Mouse (Mus musculus) kidney, postnatal 4 days (tissue): ENCODE results near the gene Ccdc33.
A peak's percentile ranks its signal among the peaks of the same experiment; 100 is the strongest.

Experiments used
- DNase-seq, 2 experiments: peaks; one replicate each; pipeline ENCODE4 v3.0.0; 2021; ENCODE audit warnings: mixed read lengths in 2 of 2

The Ccdc33 gene

DNA sequence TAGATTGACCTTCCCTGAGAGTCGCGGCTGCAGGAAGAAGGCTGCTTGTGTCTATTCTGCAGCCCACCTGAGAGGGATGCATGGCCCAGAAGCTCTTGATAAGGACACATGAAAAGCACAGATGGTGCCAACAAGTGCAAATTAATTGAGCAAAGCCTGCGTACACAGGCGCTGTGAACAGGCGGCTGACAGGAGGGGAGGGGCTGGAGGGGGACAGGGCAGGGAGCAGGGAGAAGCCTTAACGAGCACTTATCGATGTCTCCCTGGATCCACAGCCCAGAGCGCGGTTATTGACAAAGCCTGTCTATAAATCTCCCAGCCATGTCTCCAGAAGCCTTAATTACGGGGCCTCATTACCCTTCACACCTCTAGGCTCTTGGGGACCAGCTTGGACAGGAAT, 73.8 kb downstream of the Ccdc33 start:
- no peak for DNase-seq

DNA sequence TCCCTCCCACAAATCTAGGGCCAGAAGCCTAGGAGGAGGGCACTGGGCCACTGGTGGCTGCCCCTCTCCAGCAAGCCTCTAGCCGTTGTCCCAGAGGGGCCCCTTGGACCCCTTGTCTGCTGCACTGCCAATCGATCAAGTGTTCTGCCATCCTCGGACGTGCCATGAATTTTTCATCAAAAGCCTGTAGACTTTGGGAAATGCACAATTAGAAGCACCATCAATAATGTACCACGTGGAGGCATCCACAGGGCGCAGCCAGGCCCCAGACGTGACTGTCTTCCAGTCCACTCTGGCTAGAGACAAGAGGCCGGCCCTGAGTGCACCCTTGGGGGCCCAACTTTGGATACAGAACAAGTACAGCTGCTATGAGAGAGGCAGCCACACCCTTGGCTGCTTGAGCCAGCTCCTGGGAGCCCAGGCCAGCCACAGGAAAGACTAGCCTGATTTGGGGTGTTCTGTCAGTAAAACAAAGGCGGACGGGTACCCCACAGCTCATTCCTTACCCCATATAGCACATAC, 75.1 kb downstream of the Ccdc33 start:
- no peak for DNase-seq

DNA sequence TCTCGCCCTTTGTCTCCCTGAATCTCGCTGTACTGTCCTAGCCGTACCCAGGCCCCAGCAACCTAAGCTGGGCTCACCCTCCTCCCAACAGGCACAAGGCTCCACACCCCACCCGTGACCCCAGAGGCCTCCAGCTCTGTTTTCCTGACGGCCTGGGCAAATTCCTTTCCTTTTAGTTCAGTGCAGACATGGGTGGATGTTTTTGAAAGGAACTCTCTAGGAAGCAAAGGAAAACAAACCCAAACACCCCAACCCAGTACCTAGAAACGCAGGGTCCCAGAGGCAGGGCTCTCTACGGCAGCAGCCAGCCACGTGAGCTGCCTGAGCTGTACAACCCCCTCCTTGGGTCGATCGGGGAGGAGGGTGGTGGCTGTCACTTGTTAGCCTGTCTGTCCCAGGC, 76.2 kb downstream of the Ccdc33 start:
- no peak for DNase-seq

DNA sequence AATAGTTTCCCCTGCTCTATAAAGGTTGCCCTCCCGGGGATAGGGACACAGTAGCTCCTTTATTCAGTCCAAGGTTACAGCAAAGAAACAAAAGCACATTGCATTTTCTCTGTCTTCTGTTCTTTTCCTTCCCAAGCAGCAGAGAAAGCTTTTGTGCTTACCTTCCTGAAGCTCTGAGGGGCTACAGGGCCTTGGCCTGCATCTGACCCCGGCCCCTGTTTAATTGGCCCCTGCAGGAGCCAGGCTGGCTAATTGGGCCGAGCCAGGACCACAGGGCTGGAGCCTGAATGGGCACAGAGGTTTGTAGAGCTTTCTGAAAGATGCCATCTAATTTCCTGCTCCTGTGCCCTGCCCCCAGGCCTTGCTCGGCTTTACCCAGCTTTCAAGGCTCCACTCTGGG, 77.6 kb downstream of the Ccdc33 start:
- no peak for DNase-seq

DNA sequence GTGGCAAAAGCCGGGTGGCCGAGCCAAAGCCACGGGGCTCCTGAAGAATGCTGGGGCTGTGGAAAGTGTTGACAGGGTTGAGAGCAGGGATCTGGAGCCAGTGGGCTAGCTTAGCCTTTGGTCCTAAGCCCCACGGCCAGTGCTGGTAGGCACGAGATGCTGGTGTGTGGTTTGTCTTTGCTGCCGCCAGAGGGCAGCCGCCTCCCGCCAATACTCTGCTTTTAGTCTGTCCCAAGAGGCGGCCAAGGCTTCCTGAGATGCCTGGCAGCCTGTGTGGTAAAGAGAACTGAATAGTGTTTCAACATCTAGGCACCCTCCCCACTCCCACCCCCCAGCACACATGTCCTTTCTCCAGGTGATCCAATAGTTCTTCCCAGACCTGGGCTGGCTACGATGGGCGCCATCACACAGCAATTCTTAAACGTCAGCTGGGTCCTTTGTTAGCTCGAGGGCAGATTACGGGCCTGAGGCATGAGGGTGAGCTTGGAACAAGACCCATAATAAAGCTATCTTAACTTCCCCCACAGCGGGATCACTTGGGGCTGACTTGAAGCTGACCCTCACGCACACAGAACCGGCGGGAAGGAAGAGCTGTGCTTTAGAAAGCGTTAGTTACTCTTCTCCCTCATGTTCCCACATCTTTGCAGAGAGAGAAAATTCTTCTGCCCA, 80.0 kb downstream of the Ccdc33 start:
- DNase-seq, result peak; percentile 83 to 88

DNA sequence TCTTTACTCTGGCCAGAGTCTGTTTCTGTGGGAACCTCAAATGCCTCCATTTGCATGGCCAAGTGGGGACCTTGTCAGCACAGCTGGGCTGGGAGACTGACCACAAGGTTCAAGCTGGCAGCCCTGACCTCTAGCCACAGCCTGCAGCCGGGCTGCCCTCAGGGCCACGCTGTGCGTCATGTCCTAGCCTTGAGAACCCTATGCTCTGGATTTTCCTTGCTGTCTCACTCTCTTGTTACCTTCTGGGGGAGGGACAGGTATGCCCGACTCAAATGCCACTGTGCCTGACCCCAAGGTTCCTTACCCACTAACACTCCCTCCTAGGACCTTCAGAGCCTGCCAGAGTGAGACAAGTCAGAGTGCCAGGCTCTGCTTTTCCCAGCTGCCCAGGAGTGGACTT, 81.7 kb downstream of the Ccdc33 start:
- no peak for DNase-seq

DNA sequence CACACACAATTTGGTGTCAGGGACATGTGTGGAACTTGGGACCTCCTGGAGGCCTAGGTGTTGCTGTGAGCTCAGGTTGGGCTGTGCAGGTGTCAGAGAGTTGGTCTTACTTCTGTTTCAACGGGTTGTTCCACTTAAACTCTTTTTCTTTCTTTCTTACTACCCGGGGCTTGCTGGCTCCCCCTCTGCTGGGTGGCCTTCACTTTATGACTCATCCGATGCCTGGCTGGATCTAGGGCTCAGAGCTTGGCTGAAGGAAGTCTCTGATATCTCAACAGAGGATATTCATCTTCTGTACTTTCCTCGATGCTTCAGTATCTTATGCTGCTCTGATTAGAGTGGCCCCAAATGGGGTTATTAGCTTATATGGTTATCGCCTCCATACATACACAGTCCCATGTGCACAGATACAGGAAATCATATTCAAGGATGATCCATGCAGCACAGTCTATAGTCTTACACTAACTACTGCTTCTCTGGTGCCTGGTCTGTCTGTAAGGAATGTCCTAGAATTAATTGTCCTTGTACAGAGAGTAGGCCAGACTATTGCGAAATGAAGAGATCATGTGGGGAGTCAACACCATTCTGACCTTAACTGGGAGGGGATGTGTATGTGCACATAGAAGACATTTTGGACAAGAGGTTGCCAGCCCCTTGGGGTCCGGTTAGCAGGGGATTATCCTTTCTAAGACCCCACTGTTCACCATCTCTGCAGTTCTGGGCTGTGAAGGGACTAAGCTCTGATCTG, 82.5 kb downstream of the Ccdc33 start:
- DNase-seq, result no peak

DNA sequence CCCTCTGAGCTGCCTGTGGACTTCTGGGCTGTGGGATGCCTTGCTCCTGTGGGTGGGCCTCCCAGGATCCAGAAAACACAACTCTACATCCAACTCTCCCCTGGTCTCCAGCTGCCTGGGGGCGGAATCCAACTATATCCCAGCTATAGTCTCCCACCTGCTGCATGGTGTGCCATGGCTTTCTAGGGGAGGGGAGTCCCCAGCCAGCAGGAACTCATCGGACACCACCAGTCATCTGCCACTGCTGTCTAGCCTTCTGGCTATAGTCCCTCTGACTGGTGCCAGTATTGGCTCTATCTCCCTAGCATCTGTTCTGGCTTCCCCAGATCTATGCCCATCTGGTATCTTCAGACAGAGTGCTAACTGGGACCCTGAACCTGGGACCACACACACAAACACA, 83.1 kb downstream of the Ccdc33 start:
- no peak for DNase-seq

DNA sequence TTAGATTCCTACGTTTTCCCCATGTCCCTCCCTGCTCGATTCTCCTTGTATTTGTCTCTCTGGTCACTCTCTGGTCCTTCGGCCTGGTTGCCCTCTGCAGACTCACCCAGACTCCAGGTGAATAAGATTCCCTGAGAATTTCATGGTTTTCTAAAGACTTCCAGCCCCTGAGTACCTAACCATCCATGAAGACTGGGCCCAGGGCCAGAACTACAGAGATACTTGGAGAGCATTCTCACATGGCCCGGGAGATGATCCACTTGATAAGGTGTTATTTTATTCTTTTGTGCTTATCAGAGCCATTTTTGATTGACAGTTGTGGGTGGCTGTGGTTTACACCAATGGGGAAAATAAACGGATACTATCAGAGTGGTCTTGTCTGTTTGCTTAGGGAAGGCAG, 86.7 kb downstream of the Ccdc33 start:
- DNase-seq, result no peak

DNA sequence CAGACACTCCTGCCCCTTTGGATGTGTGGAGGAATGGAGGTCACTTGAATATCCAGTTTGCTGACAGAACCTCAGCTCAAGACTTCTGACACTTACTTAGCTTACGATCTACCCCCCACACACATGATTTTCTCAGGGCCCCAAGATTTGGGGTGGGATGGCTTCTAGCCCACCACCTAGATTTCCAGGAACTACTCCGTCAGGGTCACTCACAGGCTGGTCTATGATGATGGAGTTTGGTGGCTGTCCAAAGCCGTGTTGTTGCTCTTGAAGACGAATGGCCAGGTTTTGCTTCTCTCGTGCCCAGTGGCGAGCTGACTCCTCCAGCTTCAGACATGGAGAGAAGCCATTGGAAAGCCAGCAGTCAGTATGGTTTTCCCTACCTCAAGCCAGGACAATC, 89.0 kb downstream of the Ccdc33 start:
- no peak for DNase-seq

DNA sequence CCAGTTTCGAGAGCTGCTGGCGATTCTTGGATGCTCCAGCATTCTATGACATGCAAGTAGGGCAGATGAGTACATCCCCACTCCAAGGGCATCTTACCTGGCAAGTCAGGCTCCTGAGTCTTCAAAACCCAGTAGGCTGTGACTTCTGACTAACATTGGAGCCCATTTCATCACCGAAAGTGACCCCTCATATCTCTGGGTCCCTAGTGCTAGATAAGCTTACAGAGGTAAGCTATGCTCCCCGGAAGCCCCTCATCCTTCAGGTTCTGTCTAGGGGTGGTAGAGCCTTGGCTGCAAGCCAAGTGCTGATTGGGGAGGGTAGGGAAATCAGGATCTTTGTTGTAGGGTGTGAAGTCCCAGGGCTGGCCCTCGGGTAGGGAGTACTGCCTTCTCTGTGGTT, 89.8 kb downstream of the Ccdc33 start:
- no peak for DNase-seq

DNA sequence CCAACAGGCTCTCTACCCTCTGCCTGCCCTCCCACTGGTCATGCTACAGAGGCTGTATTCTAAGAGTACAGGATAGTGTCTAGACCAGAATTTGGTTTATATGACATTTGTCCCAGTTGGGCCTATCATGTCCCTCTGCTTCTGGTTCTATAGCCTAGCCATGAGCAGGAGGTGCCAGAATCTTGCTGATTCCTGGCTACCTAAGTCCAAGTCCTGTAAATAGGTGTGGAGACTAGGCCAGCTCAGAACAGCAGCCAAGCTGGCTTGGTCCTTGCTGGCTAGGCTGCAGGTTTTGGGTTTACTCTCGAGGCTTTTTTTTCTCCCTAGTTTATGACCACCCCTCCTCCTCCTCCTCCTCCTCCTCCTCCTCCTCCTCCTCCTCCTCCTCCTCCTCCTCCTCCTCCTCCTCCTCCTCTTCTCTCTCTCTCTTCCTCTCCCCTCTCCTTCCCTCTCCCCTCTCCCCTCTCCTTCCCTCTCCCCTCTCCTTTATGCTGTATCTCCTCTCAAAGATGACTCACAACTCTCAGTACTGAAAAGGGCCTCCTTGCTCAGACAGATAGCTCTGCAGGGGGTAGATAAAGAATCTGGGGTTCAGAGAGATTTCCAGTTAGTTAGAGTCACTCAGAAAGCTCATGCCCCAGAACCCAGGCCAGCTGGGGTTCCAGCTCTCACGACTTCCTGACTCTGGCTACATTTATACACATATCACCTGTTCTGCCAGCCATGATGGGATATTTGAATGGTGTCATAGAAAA, 91.0 kb downstream of the Ccdc33 start:
- DNase-seq, result no peak

DNA sequence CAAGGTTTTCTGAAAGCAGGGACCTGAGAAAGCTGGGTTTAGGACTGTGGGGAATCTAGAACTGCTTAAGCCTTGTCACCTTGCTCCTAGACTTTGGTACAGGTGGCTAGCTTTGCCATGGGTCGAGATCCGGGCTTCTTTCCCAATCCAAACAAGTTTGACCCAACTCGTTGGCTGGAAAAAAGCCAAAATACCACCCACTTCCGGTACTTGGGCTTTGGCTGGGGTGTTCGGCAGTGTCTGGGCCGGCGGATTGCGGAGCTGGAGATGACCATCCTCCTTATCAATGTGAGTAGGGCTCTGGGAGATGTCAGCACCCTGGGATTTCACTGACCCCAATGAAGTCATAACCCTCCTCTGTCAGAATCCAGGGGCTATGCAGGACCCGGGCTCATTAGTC, 92.6 kb downstream of the Ccdc33 start:
- DNase-seq, result no peak

DNA sequence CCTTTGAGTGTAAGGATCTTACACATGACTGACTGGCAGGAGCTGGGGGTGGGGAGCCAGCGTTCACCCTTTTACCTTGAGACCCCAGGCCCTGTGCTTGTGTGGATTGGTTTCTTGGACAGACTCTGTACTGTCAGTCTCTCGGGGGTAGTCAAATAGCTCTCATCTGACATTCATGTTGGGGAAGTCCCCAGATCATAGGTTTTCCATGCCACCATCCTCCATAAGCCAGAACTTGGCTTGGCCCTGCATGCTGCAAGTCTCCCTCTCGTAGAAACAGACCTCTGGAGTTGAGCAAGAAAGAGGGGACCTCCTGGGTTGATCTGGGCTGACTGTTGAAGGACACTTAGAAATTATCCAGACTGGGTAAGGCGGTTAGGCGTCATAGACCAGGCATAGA, 100.2 kb downstream of the Ccdc33 start:
- no peak for DNase-seq

DNA sequence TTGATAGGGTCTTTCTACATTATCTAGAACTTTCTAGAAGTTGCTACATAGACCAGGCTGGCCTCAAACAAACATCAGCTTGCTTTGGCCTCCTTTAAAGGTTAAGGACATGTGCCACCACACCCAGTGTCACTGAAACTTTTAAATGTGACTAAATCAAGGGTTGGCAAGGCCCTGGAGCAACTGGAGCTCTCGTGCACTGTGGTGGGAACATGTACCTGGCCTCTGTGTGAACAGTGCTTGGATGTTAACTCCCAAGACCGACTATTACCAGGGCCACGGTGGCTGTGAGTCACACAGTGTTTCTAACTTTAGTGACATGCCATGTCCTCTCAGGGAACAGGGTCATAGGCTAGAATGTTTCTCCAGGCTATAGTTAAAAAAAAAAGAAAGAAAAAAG, 101.7 kb downstream of the Ccdc33 start:
- no peak for DNase-seq

DNA sequence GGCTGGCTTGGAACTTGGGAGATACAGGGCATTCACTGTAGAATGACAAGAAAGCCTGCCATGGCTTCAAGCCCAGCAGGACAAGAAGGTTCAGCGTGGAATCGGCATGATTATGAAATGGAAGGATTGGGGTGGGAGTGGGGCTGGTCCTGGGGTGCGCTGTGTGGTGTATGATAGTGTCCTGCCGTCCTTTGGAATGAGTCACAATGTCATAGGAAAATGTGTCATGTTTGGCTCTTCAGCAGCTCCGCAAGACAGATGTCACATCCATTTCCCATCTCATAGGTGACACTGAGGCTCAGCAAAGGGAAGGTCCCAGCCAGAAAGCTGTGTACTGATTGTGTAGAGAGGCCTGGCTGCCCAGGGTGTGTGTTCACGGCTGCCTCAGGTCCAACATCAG, 102.8 kb downstream of the Ccdc33 start:
- DNase-seq, result no peak

DNA sequence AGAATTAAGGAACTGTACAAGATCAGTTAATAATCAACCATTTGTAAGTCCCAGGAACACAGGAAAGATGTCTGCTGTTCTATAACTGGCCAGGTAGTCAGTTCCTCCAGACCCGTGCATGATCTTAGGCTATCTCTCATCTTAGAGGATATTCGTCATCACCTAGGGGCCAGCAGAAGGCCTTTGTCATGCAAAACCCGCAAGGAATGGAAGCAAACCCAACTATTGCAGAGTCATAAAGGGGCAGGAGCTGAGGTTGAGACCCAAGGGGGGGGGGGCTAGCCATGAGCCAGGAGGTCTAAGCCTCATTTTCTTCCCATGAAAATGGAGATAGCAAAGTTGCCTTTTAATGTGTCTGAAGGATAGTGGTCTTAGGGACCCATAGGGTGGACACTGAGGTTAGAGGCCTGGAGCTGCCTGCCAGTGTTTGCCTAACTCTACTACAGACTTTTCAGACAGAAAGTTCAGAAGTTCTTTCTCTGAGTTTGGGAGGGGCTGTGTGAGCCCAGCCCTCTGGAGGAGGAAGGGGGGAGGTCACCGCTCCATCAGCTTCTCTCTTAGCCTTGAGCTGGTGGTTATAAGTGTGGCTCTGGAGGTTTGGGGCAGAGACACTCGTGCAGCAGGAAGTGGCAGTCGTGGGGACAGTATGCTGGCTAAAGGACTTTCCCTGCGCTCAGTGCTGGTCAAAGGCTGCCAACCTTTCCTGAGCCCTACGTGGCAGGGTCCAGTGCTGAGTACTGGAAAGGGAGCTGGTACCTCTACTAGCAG, 104.0 kb downstream of the Ccdc33 start:
- DNase-seq, result no peak

DNA sequence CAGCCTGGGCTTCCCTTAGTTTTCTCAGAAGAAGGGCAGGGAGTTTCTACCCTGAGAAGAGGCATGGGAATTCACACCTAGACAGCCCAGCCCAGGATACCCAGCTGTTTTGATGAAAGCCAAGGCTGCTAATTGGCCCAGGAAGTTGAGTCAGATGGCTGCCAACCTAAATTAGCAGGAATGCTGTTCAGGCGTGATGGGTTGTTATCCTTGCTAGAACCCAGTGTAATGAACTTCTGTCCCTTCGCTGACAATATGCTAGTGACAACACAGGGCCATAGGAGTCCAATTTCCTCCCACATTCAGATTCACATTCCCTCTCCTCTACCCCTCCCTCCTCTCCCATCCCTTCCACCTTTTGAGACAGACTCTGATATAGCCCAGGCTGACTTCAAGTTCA, 105.7 kb downstream of the Ccdc33 start:
- no peak for DNase-seq

DNA sequence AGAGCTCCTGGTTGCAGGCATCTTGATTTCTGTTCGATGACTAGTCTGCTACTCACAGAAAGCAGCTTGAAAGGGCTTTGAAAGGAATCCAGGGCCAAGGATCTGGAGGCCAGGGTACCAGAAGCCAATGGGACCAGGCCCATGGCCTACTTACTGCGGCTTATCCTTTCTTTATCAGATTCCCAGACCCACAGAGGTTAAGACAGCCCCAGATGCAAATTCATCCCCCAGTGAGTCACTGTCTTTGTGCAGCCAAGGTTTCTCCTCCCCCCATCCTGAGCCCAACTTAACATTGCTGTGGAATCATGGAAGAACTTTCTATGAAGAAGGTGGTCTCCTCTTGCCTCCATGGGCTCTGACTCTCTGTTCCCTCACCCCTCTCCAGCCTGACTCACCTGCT, 106.1 kb downstream of the Ccdc33 start:
- no peak for DNase-seq

DNA sequence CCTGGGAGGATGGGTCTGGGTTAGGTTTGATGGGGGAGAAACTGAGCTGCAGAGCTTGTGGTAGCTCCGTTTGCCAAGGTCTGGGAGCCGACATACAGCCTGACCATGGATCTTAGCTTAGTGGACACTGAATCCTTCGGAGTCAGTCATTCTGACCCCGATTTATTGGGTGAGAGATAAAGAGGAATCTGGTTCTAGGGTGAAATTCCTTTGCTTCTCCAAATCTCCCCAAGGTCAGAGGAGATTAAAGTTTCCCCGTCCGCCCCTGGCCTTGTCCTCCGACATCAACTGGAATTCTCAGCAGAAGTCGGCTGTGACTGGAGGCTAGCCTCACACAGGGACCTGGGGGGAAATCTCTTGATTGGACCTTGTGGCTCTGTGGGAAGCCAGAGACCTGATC, 107.1 kb downstream of the Ccdc33 start:
- no peak for DNase-seq

DNA sequence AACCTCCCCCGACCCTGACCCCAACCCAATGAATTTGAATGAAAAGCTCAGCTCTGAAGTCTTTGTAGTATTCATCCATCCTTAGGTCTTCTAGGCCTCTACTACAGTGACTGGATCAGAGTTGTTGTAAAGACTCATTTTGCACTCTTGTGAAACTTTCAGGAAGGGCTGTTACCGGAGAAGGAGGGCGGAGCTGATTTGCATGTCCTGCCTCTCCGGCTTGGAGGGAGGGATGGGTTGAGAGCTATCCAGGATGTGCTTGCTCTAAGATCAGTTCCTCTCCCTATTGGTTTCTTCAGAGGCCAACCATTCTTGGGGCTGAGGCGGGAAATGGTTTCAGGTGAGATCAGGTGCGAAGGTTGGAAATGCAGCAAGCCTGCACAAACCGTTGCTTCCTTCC, 107.6 kb downstream of the Ccdc33 start:
- DNase-seq, result peak; percentile 38 to 41

DNA sequence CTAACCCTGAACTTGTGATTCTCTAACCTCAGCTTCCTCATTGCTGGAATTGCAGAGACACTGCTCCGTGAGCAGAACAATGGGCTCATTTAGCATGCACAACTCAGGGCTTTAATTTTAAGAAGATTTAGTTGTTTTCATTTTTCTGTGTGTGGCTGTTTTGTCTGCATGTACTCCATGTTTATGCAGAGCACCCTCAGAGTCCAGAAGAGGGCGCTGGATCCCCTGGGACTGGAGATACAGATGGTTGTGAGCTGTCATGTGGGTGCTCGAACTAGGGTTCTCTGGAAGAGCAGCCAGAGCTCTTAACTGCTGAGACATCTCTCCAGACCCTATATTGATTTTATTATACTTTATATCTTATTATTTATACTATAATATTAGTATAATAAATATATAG, 109.0 kb downstream of the Ccdc33 start:
- no peak for DNase-seq

DNA sequence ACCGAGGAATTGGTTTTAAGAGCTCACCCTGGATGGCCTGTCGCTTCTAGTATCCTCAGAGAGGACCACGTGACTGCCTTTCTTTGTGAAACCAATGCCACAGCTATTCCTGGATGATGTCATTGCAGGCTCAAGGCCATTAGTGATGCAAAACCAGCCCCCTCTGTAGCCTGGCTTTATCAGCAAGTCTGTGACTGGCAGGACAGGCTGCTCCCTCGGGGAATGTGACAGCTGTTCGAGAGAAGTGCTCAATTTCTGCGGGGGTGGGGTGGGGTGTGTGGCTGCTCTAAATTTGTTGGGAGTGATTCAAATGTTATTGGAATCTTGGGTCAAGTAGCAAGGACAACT, 109.6 kb downstream of the Ccdc33 start:
- DNase-seq, result peak; percentile 57 to 73
